Mouse (Mus musculus) brain, adult 10 weeks (tissue): Measurements from ENCODE around the gene Kcne4. TPM values are rescaled to one million over a fixed set of nuclear protein-coding genes. Genes with fewer than 3 reads are reported as not detected.

Source experiments
- polyA plus RNA-seq: library from polyadenylated mRNA; stranded (reverse); fragments of 350-450 nt; fragmentation: Illumina TruSeq; extraction: RNeasy Lipid Tissue Mini Kit (QIAGEN cat#74804); gene quantifications from one replicate; pipeline ENCODE4 v1.2.3, GENCODE M21; 2015; ENCODE audit warnings: low read depth, low replicate concordance

The Kcne4 gene
- polyA plus RNA-seq, result 2.1 TPM

DNA sequence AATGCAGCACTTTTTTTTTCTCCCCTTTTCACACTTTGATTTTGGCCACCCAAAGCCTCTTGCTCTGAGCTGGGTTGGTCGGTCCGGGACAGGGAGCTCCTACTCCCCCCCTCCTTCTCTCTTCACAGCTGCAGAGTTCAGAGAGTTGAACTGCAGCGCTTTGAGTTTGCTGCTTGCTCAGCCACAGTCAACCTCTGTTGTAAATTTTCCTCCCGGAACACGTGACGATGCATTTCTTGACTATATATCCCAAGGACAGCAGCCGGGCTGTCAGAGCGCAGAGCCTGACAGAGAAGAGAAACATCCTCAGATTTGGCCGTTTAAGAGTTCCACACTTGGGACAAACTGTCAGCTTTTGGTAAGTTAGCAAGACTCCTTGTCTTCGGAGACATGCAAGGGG, at the start of gene Kcne4:
TSS of gene Kcne4 (plus strand) at position 120 of the 400 bp plus-strand sequence.

Other genes starting within 250 kb of the Kcne4 start
- gene Acsl3, start 158.9 kb upstream of the Kcne4 start, polyA plus RNA-seq, result 158 TPM
- 5.8 TPM for gene Utp14b, start 158.7 kb upstream of the Kcne4 start, polyA plus RNA-seq